Mouse (Mus musculus) forebrain, postnatal 0 days (tissue): ENCODE measurements around the gene 2010300C02Rik. TPM values are rescaled to one million over a fixed set of nuclear protein-coding genes. Genes with fewer than 3 reads are reported as not detected.

Experiments used
- ATAC-seq: fragments of 200-750 bp; cut with Nextera tagmentation; 2 replicates; pipeline ENCODE4 v1.8.0; 2017; ENCODE audit warnings: mild to moderate bottlenecking, moderate library complexity
- DNase-seq: peaks from one replicate; pipeline ENCODE4 v3.0.0-alpha.2; 2015
- H3K27ac ChIP-seq: fragments of 300-500 bp; sonication (generic); 2 replicates; pipeline ENCODE4 v1.5.1; 2014; ENCODE audit warnings: low read depth, mild to moderate bottlenecking, antibody characterized with exemption, low read length, moderate library complexity, mixed read lengths
- H3K27me3 ChIP-seq: fragments of 300-500 bp; sonication (generic); 2 replicates; pipeline ENCODE4 v1.6.1; 2014; ENCODE audit warnings: mild to moderate bottlenecking, low read length, mixed read lengths; ENCODE audit not compliant: insufficient read depth
- H3K36me3 ChIP-seq: fragments of 300-500 bp; sonication (generic); 2 replicates; pipeline ENCODE4 v1.6.1; 2014; ENCODE audit warnings: mild to moderate bottlenecking, moderate library complexity; ENCODE audit not compliant: insufficient read depth
- H3K4me1 ChIP-seq: fragments of 300-500 bp; sonication (generic); 2 replicates; pipeline ENCODE4 v1.6.1; 2014; ENCODE audit warnings: antibody characterized with exemption; ENCODE audit not compliant: insufficient read depth
- H3K4me2 ChIP-seq: fragments of 300-500 bp; sonication (generic); 2 replicates; pipeline ENCODE4 v1.6.1; 2014; ENCODE audit warnings: low read depth, mild to moderate bottlenecking, moderate library complexity
- H3K4me3 ChIP-seq: fragments of 300-500 bp; sonication (generic); 2 replicates; pipeline ENCODE4 v1.5.1; 2014; ENCODE audit warnings: low read depth, low read length, mixed read lengths
- H3K9ac ChIP-seq: fragments of 300-500 bp; sonication (generic); 2 replicates; pipeline ENCODE4 v1.6.1; 2014; ENCODE audit warnings: mild to moderate bottlenecking
- H3K9me3 ChIP-seq: fragments of 300-500 bp; sonication (generic); 2 replicates; pipeline ENCODE4 v1.6.1; 2016; ENCODE audit warnings: low read length
- CTCF ChIP-seq: sonication (generic); IDR thresholded peaks from 2 replicates; pipeline ENCODE4 v1.5.1; 2016; ENCODE audit warnings: antibody characterized with exemption, control low read depth, low read depth
- WGBS: fragments of 180-500 bp; shearing (Covaris S2); extraction: QIAGEN DNeasy Blood & Tissue Kit; methylation state at CpG from one replicate; pipeline ENCODE4 v1.1.7; 2014; 5-methylcytosine and 5-hydroxymethylcytosine counted together
- polyA plus RNA-seq: library from polyadenylated mRNA; unstranded; fragments of >200 nt; fragmentation: Nextera tagmentation; extraction: Ambion mirVana; gene quantifications from 2 replicates; pipeline ENCODE4 v1.2.1, GENCODE M21; 2015
- total RNA-seq: library from RNA; depleted of rRNA; stranded (reverse); fragments of >200 nt; gene quantifications from 2 replicates; pipeline ENCODE4 v1.2.3, GENCODE M21; 2014

The 2010300C02Rik gene
- total and polyA plus RNA-seq, 2 experiments from 2014 or later, result 13.6 to 22.7 TPM

GRCm38 (mm10) chr1:37666587-37666986 lies 53.3 kb downstream of the 2010300C02Rik start:
- Histone ChIP-seq H3K4me1 (no peaks in the 10 kb centered on the region), H3K9me3 (no peaks in the 10 kb centered on the region), H3K4me2 (no peak overlapping the region), H3K9ac (no peak overlapping the region), H3K36me3 (no peaks in the 10 kb centered on the region), H3K27ac (no peak overlapping the region), H3K27me3 (no peaks in the 10 kb centered on the region), H3K4me3 (no peak overlapping the region)
- ATAC-seq (no peak), DNase-seq (no peak)
- TF ChIP-seq CTCF, result no peak
- WGBS, result 48% methylated on average over 10 of the region's 10 CpGs

- DNase-seq (no peak), ATAC-seq (no peak)
- H3K36me3 ChIP-seq, result no peaks in the 10 kb centered on the region
- no peaks in the 10 kb centered on the region for H3K4me1 ChIP-seq
- H3K27me3 ChIP-seq, result no peaks in the 10 kb centered on the region
- H3K9ac ChIP-seq, result no peak overlapping the region
- H3K27ac ChIP-seq, result no peak overlapping the region
- WGBS, result 34% methylated on average over 14 of the region's 14 CpGs
- no peak for TF ChIP-seq CTCF
- H3K4me3 ChIP-seq, result no peak overlapping the region
- H3K9me3 ChIP-seq, result no peaks in the 10 kb centered on the region
- H3K4me2 ChIP-seq, result no peak overlapping the region
Observed at GRCm38 (mm10) chr1:37665539-37666323, 54.2 kb downstream of the 2010300C02Rik start.

- Histone ChIP-seq H3K27me3 (no peaks in the 10 kb centered on the region), H3K27ac (no peak overlapping the region), H3K9ac (no peak overlapping the region), H3K36me3 (no peaks in the 10 kb centered on the region), H3K4me2 (no peak overlapping the region), H3K9me3 (no peaks in the 10 kb centered on the region), H3K4me3 (no peak overlapping the region), H3K4me1 (no peaks in the 10 kb centered on the region)
- no peak for TF ChIP-seq CTCF
- DNase-seq, result no peak
- WGBS, result 75% methylated on average over 2 of the region's 2 CpGs
- no peak for ATAC-seq
Observed at GRCm38 (mm10) chr1:37664496-37664895, 55.4 kb downstream of the 2010300C02Rik start.

GRCm38 (mm10) chr1:37663606-37664005 lies 56.3 kb downstream of the 2010300C02Rik start:
- Histone ChIP-seq H3K36me3 (no peaks in the 10 kb centered on the region), H3K4me2 (no peak overlapping the region), H3K9me3 (no peaks in the 10 kb centered on the region), H3K27ac (no peak overlapping the region), H3K9ac (no peak overlapping the region), H3K4me1 (no peaks in the 10 kb centered on the region), H3K27me3 (no peaks in the 10 kb centered on the region), H3K4me3 (no peak overlapping the region)
- DNase-seq, result no peak
- no peak for TF ChIP-seq CTCF
- no peak for ATAC-seq
- WGBS, result 92% methylated on average over 5 of the region's 5 CpGs

GRCm38 (mm10) chr1:37656017-37656416 lies 63.9 kb downstream of the 2010300C02Rik start:
- H3K27me3 ChIP-seq, result no peaks in the 10 kb centered on the region
- DNase-seq (no peak), ATAC-seq (no peak)
- no peak overlapping the region for H3K27ac ChIP-seq
- no peak overlapping the region for H3K9ac ChIP-seq
- no peak for TF ChIP-seq CTCF
- no peaks in the 10 kb centered on the region for H3K36me3 ChIP-seq
- no peaks in the 10 kb centered on the region for H3K4me1 ChIP-seq
- no peak overlapping the region for H3K4me3 ChIP-seq
- no peaks in the 10 kb centered on the region for H3K9me3 ChIP-seq
- no peak overlapping the region for H3K4me2 ChIP-seq
- 96% methylated on average over 2 of the region's 2 CpGs for WGBS

- no peak for DNase-seq
Observed at GRCm38 (mm10) chr1:37653992-37654391, 65.9 kb downstream of the 2010300C02Rik start.

GRCm38 (mm10) chr1:37647066-37647465 lies 72.8 kb downstream of the 2010300C02Rik start:
- no peak for DNase-seq
- no peak overlapping the region for H3K27ac ChIP-seq
- no peaks in the 10 kb centered on the region for H3K9me3 ChIP-seq
- no peak for ATAC-seq
- no peak overlapping the region for H3K4me3 ChIP-seq
- H3K4me1 ChIP-seq, result no peaks in the 10 kb centered on the region
- H3K36me3 ChIP-seq, result no peaks in the 10 kb centered on the region
- H3K4me2 ChIP-seq, result no peak overlapping the region
- no peak for TF ChIP-seq CTCF
- H3K27me3 ChIP-seq, result no peaks in the 10 kb centered on the region
- 91% methylated on average over 10 of the region's 10 CpGs for WGBS
- no peak overlapping the region for H3K9ac ChIP-seq

More at GRCm38 (mm10) chr1:37653992-37654391, 65.9 kb downstream of the 2010300C02Rik start:
- Histone ChIP-seq H3K9ac (no peak overlapping the region), H3K4me2 (no peak overlapping the region), H3K9me3 (no peaks in the 10 kb centered on the region), H3K36me3 (no peaks in the 10 kb centered on the region), H3K4me3 (no peak overlapping the region), H3K27ac (no peak overlapping the region), H3K27me3 (no peaks in the 10 kb centered on the region), H3K4me1 (no peaks in the 10 kb centered on the region)
- WGBS, result 73% methylated on average over 5 of the region's 5 CpGs
- no peak for TF ChIP-seq CTCF
- ATAC-seq, result no peak
